ENCODE assay signal across 9 mouse cellular contexts in the genomic region with DNA sequence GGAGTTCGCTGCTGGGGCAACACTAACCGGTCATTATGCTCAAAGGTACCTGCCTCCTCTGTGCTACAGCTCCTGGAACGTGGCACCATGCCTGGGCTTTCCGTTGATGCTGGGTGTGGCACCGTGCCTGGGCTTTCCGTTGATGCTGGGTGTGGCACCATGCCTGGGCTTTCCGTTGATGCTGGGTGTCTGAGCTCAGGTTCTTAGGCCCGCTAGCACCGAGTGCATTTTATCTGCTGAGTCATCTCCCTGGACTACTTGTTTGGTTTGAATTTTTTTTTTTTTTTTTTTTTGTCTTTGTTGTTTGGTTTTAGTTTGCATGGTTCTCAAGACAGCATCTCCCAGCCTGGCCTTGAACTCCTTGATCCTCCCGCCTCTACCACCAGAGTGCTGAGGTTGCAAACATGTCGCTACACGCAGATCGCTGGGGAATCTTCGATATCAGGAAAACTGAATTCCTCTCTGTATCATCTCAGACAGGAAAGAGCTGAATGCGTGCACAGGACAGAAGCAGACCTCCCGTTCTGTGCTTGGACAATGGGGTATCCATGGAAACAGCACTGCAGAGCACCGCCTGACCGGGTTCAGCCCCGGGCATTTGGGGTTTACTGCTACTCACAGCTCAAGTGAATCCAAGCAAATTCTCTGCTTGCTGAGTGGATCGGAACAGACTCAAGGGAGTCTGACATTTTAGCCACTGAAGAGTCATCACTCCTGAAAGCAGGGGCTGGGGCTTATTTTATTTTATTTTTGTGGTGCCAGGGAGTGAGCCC. TPM values are rescaled to one million over a fixed set of nuclear protein-coding genes. Genes with fewer than 3 reads are reported as not detected.
DNase-seq lines count a peak whose midpoint lies in the region; ATAC-seq and TF ChIP-seq lines count a peak whose summit lies in the region.
"Had no signal": no experiment of that assay in that cellular context is flagged by ENCODE, and none has a peak within 500 bp of the region (broad histone marks: within the 10 kb centered on the region; RNA-seq: fewer than 3 reads in every experiment).

No protein-coding gene starts in this region.

- WGBS in liver, embryonic 13.5 days (ENCODE audit: insufficient replicate concordance) = 45% methylated on average over 20 of the region's 20 CpGs
- WGBS in stomach, postnatal 0 days = 44% methylated on average over 20 of the region's 20 CpGs
- WGBS in intestine, postnatal 0 days = 48% methylated on average over 20 of the region's 20 CpGs
- 61% methylated on average over 20 of the region's 20 CpGs for WGBS in heart, embryonic 12.5 days

- H3K9me3 ChIP-seq in ES-Bruce4 (replicated peaks; ENCODE audit: control insufficient read depth, insufficient read depth, low read length, poor library complexity, severe bottlenecking) = no peaks in the 10 kb centered on the region
- H3K9me3 ChIP-seq in liver, embryonic 13.5 days (replicated peaks) = no peaks in the 10 kb centered on the region
- no peaks in the 10 kb centered on the region for H3K9me3 ChIP-seq in stomach, postnatal 0 days (ENCODE audit: control insufficient read depth, low read length)
- no peaks in the 10 kb centered on the region for H3K9me3 ChIP-seq in intestine, postnatal 0 days (ENCODE audit: control insufficient read depth)
- no peaks in the 10 kb centered on the region for H3K9me3 ChIP-seq in heart, embryonic 12.5 days (replicated peaks)
- H3K9me3 ChIP-seq: heart, embryonic 13.5 days had no signal

- no peak for TF ChIP-seq CTCF in ES-Bruce4 (IDR thresholded peaks at IDR 0.05; ENCODE audit: low read depth, low read length)
- no peak for TF ChIP-seq CTCF in stomach, postnatal 0 days (IDR thresholded peaks at IDR 0.05; ENCODE audit: low read depth)
- TF ChIP-seq CTCF in intestine, postnatal 0 days (IDR thresholded peaks at IDR 0.05; ENCODE audit: low read depth) = no peak

- no peak for TF ChIP-seq POLR2A in ES-Bruce4 (IDR thresholded peaks at IDR 0.05; ENCODE audit: insufficient read depth, low read length)

- H3K4me3 ChIP-seq in ES-Bruce4 (ENCODE audit: low read depth, low read length) = peak overlapping the region; percentile 24
- H3K4me3 ChIP-seq in liver, embryonic 13.5 days (replicated peaks) = no peak overlapping the region
- H3K4me3 ChIP-seq in stomach, postnatal 0 days (ENCODE audit: low read depth, low read length) = no peak overlapping the region
- H3K4me3 ChIP-seq in intestine, postnatal 0 days (ENCODE audit: low read depth, low read length) = no peak overlapping the region
- no peak overlapping the region for H3K4me3 ChIP-seq in heart, embryonic 12.5 days
- H3K4me3 ChIP-seq: heart, embryonic 13.5 days had no signal

- peak overlapping the region; percentile 76 for H3K27ac ChIP-seq in ES-Bruce4 (ENCODE audit: insufficient read depth, low read length)
- peak overlapping the region; percentile 58 for H3K27ac ChIP-seq in liver, embryonic 13.5 days
- no peak overlapping the region for H3K27ac ChIP-seq in stomach, postnatal 0 days (replicated peaks)
- no peak overlapping the region for H3K27ac ChIP-seq in intestine, postnatal 0 days (ENCODE audit: low read depth, low read length)
- no peak overlapping the region for H3K27ac ChIP-seq in heart, embryonic 12.5 days (ENCODE audit: poor library complexity, severe bottlenecking)
- H3K27ac ChIP-seq: heart, embryonic 13.5 days had no signal

- no peaks in the 10 kb centered on the region for H3K27me3 ChIP-seq in ES-Bruce4 (ENCODE audit: control insufficient read depth, insufficient read depth, low read length, poor library complexity, severe bottlenecking)
- no peaks in the 10 kb centered on the region for H3K27me3 ChIP-seq in liver, embryonic 13.5 days
- H3K27me3 ChIP-seq in stomach, postnatal 0 days (ENCODE audit: control insufficient read depth, insufficient read depth, low read length) = no peaks in the 10 kb centered on the region
- no peaks in the 10 kb centered on the region for H3K27me3 ChIP-seq in intestine, postnatal 0 days (replicated peaks; ENCODE audit: control insufficient read depth, insufficient read depth, low read length)
- H3K27me3 ChIP-seq in heart, embryonic 12.5 days (replicated peaks) = 0 out of 2 replicates have a peak, but pooled peaks cover 5% of the 10 kb centered on the region
- H3K27me3 ChIP-seq: heart, embryonic 13.5 days had no signal

- peak overlapping the region; percentile 12 for H3K4me2 ChIP-seq in liver, embryonic 13.5 days
- H3K4me2 ChIP-seq in stomach, postnatal 0 days (replicated peaks; ENCODE audit: low read depth) = no peak overlapping the region
- H3K4me2 ChIP-seq in intestine, postnatal 0 days (replicated peaks; ENCODE audit: low read depth) = no peak overlapping the region
- no peak overlapping the region for H3K4me2 ChIP-seq in heart, embryonic 12.5 days
- H3K4me2 ChIP-seq: heart, embryonic 13.5 days had no signal

- ATAC-seq in liver, embryonic 13.5 days (ENCODE audit: low read depth) = peak; percentile 89
- ATAC-seq in stomach, postnatal 0 days (ENCODE audit: low FRiP score, low TSS enrichment) = 0 out of 2 replicates have a peak, but pooled peaks have one; percentile 18
- ATAC-seq in intestine, postnatal 0 days = no peak
- ATAC-seq in heart, embryonic 12.5 days (ENCODE audit: insufficient number of reproducible peaks, low FRiP score) = no peak

- H3K4me1 ChIP-seq in ES-Bruce4 (ENCODE audit: control insufficient read depth, insufficient read depth, low read length) = peaks cover 3% of the 10 kb centered on the region
- H3K4me1 ChIP-seq in liver, embryonic 13.5 days (replicated peaks) = peaks cover 40% of the 10 kb centered on the region
- no peaks in the 10 kb centered on the region for H3K4me1 ChIP-seq in stomach, postnatal 0 days (replicated peaks; ENCODE audit: control insufficient read depth, insufficient read depth)
- no peaks in the 10 kb centered on the region for H3K4me1 ChIP-seq in intestine, postnatal 0 days (replicated peaks; ENCODE audit: control insufficient read depth, insufficient read depth, low read length)
- peaks cover 14% of the 10 kb centered on the region for H3K4me1 ChIP-seq in heart, embryonic 12.5 days (replicated peaks)

- DNase-seq in 3T3-L1 (ENCODE audit: low read depth, low spot score) = peak; percentile 89
- DNase-seq in embryo, embryonic 11.5 days (ENCODE audit: low read depth, low spot score) = peak; percentile 8
- DNase-seq in liver, embryonic 13.5 days = peak; percentile 46
- peak; percentile 63 for DNase-seq in stomach, postnatal 0 days (ENCODE audit: low spot score)
- DNase-seq in left cerebral cortex, adult 9 months (ENCODE audit: low spot score in 2 of 2) = no peak

- TF ChIP-seq EP300 in ES-Bruce4 (IDR thresholded peaks at IDR 0.05; ENCODE audit: insufficient read depth, low read depth, low read length) = peak; percentile 84
- no peak for TF ChIP-seq EP300 in stomach, postnatal 0 days (optimal IDR thresholded peaks at IDR 0.05)

- no peaks in the 10 kb centered on the region for H3K36me3 ChIP-seq in ES-Bruce4 (ENCODE audit: control insufficient read depth, insufficient read depth, low read length, poor library complexity, severe bottlenecking)
- H3K36me3 ChIP-seq in liver, embryonic 13.5 days = no peaks in the 10 kb centered on the region
- no peaks in the 10 kb centered on the region for H3K36me3 ChIP-seq in stomach, postnatal 0 days (ENCODE audit: control insufficient read depth, insufficient read depth, low read length)
- H3K36me3 ChIP-seq in intestine, postnatal 0 days (ENCODE audit: control insufficient read depth, insufficient read depth) = no peaks in the 10 kb centered on the region
- no peaks in the 10 kb centered on the region for H3K36me3 ChIP-seq in heart, embryonic 12.5 days
- H3K36me3 ChIP-seq: heart, embryonic 13.5 days had no signal

- 0 out of 2 replicates have a peak overlapping the region, but pooled peaks have one; percentile 6 for H3K9ac ChIP-seq in ES-Bruce4 (ENCODE audit: low read depth, poor library complexity, severe bottlenecking)
- no peak overlapping the region for H3K9ac ChIP-seq in liver, embryonic 13.5 days
- H3K9ac ChIP-seq in stomach, postnatal 0 days (ENCODE audit: low read length) = no peak overlapping the region
- H3K9ac ChIP-seq in intestine, postnatal 0 days (ENCODE audit: low read depth, low read length) = no peak overlapping the region
- no peak overlapping the region for H3K9ac ChIP-seq in heart, embryonic 12.5 days
- H3K9ac ChIP-seq: heart, embryonic 13.5 days had no signal

RNA-seq across cellular contexts. Expression of a gene that starts 36.4 kb away (rescaled TPM):
- 3.0 and 3.3 TPM in 2 replicates for polyA plus RNA-seq in ES-Bruce4 (2011; ENCODE audit: insufficient read depth, insufficient read length, low read depth, missing spikeins)
- polyA plus RNA-seq in liver, embryonic 13.5 days (2015; fragmentation: Nextera tagmentation; extraction: Ambion mirVana) = 0.45 and 0.58 TPM in 2 replicates
- 0.40 and 0.45 TPM in 2 replicates for polyA plus RNA-seq in stomach, postnatal 0 days (2015; fragmentation: Nextera tagmentation; extraction: Ambion mirVana)
- polyA plus RNA-seq in intestine, postnatal 0 days (2015; fragmentation: Nextera tagmentation; extraction: Ambion mirVana) = 0.30 and 0.31 TPM in 2 replicates
- 0.31 TPM in 1 of 2 replicates, not detected in the other for polyA plus RNA-seq in heart, embryonic 12.5 days (2016; fragmentation: Nextera tagmentation; extraction: Ambion mirVana)

RNA-seq across cellular contexts. Expression of a gene that starts 46.1 kb away (rescaled TPM):
- 2.8 and 3.6 TPM in 2 replicates for polyA plus RNA-seq in ES-Bruce4 (2011; ENCODE audit: insufficient read depth, insufficient read length, low read depth, missing spikeins)
- polyA plus RNA-seq in liver, embryonic 13.5 days (2015; fragmentation: Nextera tagmentation; extraction: Ambion mirVana) = 10.8 and 12.8 TPM in 2 replicates
- polyA plus RNA-seq in stomach, postnatal 0 days (2015; fragmentation: Nextera tagmentation; extraction: Ambion mirVana) = 7.5 and 9.8 TPM in 2 replicates
- polyA plus RNA-seq in intestine, postnatal 0 days (2015; fragmentation: Nextera tagmentation; extraction: Ambion mirVana) = 4.2 and 4.4 TPM in 2 replicates
- polyA plus RNA-seq in heart, embryonic 12.5 days (2016; fragmentation: Nextera tagmentation; extraction: Ambion mirVana) = 3.4 and 3.9 TPM in 2 replicates

Comparison
In these comparisons a context has a peak if more than half of its experiments do, and no peak if none do; other contexts are left out.
1. DNase-seq: peak in 3T3-L1 (single experiment), embryo, embryonic 11.5 days (single experiment), liver, embryonic 13.5 days (single experiment) and stomach, postnatal 0 days (single experiment); none in left cerebral cortex, adult 9 months (0 of 2).
2. H3K27ac ChIP-seq: peak in ES-Bruce4 (single experiment) and liver, embryonic 13.5 days (single experiment); none in stomach, postnatal 0 days (single experiment), intestine, postnatal 0 days (single experiment) and heart, embryonic 12.5 days (single experiment).
3. ATAC-seq: peak in liver, embryonic 13.5 days (single experiment) and stomach, postnatal 0 days (single experiment); none in intestine, postnatal 0 days (single experiment) and heart, embryonic 12.5 days (single experiment).